Mouse (Mus musculus) erythroblast, embryonic 14.5 days (primary cell): ENCODE measurements around the gene Rab24.

ENCODE experiments used
- GATA1 ChIP-seq: IDR thresholded peaks from 2 replicates; pipeline ENCODE4 v1.6.1; 2012; ENCODE audit warnings: low read length, inconsistent platforms, mixed read lengths
- TAL1 ChIP-seq: IDR thresholded peaks from 3 replicates; pipeline ENCODE4 v1.6.1; 2012; ENCODE audit warnings: low read length, inconsistent platforms, mixed read lengths

GRCm38 (mm10) chr13:55288854-55289253, 32.9 kb downstream of the Rab24 start:
- TF ChIP-seq GATA1, result no peak
- no peak for TF ChIP-seq TAL1
